Mouse (Mus musculus) lung, adult 10 weeks (tissue): ENCODE results near the gene Zfp326. TPM values are rescaled to one million over a fixed set of nuclear protein-coding genes. Genes with fewer than 3 reads are reported as not detected.

ENCODE experiments used
- polyA plus RNA-seq: library from polyadenylated mRNA; stranded (reverse); fragments of 350-450 nt; fragmentation: Illumina TruSeq; extraction: RNeasy Lipid Tissue Mini Kit (QIAGEN cat#74804); gene quantifications from one replicate; pipeline ENCODE4 v1.2.3, GENCODE M21; 2014; ENCODE audit warnings: low read depth, low replicate concordance; ENCODE audit not compliant: insufficient read depth

Gene Zfp326
- polyA plus RNA-seq, result 14.6 TPM

DNA sequence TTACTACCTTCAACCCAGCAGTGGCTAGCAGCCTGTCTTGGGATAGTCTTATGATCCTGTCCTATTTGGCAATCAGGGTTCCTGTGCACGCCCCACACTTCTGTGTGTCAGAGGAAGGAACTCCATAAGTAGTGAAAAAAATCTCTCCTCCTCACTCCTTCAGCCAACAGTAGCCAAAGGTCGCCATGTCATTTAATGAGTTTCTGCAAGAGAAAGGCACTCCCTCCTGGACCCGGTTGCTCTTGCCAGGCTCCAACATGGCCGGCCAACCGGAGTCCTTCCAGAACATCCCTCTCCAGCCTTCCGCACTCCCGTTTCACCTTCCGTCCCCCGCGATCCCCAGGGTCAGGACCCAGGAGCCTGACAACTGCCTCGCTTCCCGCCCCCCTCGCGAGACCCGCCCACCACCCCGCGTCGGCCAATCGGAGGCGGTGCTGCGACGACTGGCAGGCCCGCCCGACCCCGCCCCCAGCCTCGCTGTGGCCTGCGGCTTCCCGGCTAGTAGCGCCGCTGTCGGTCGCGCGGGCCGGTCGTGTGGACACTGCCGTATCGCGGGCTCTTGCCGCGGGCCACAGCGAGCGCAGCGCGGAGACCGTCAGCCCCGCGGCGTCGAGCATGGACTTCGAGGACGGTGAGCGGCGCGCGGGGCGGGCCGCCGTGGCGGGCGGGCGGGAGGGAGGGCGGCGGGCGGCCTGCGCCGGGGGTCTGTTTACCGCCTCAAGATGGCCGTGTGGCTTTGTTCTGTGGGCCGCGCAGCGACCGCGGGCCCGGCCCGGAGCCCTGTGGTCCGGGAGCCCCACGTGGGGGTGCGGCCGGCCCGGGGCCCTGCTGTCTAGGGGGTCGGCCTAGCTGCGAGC is at the start of gene Zfp326:
Gene Zfp326, plus strand, starts transcription at position 498 of the 857 bp plus-strand sequence.

Other genes with a start within 250 kb of the Zfp326 start
- gene Lrrc8d, start 176.6 kb upstream of the Zfp326 start, polyA plus RNA-seq, result 15.1 TPM